Mouse (Mus musculus) neural tube, postnatal 0 days (tissue): Measurements from ENCODE around the gene Churc1. TPM values are rescaled to one million over a fixed set of nuclear protein-coding genes. Genes with fewer than 3 reads are reported as not detected.

Source experiments
- polyA plus RNA-seq: library from polyadenylated mRNA; unstranded; fragments of >200 nt; fragmentation: Nextera tagmentation; extraction: Ambion mirVana; gene quantifications from 2 replicates; pipeline ENCODE4 v1.2.1, GENCODE M21; 2015

Churc1 gene
- 171 and 183 TPM in 2 replicates for polyA plus RNA-seq

GRCm38 (mm10) chr12:76765354-76765851 is at the start of gene Churc1, which contains the start of gene Fntb:
Gene Churc1 (plus strand): TSS chr12:76765538.
Gene Fntb (plus strand): TSS chr12:76765589.

GRCm38 (mm10) chr12:76795350-76795749 is 30.0 kb downstream of the Churc1 start, which contains the start of gene Gpx2:
Gene Gpx2 (minus strand): TSS chr12:76795554.

GRCm38 (mm10) chr12:76822651-76823041 is 57.3 kb downstream of the Churc1 start, which contains the start of gene Rab15:
Gene Rab15 (minus strand): TSS chr12:76822908.

Other genes starting within 250 kb of the Churc1 start
- gene Plekhg3, start 234.6 kb upstream of the Churc1 start, polyA plus RNA-seq: 1.5 and 1.8 TPM in 2 replicates
- gene Sptb, start 55.0 kb upstream of the Churc1 start, polyA plus RNA-seq: 7.2 and 9.2 TPM in 2 replicates
- 29.9 and 33.9 TPM in 2 replicates for gene Fntb, start 51 bp downstream of the Churc1 start, polyA plus RNA-seq
- not detected in 2 replicates for gene Gpx2, start 30.0 kb downstream of the Churc1 start, polyA plus RNA-seq
- 47.2 and 48.9 TPM in 2 replicates for gene Rab15, start 57.4 kb downstream of the Churc1 start, polyA plus RNA-seq
- gene Max, start 196.7 kb downstream of the Churc1 start, polyA plus RNA-seq: 16.0 and 20.2 TPM in 2 replicates